Mouse (Mus musculus) left cerebral cortex, adult 6 months (tissue): ENCODE results near the gene Brca1. TPM values are rescaled to one million over a fixed set of nuclear protein-coding genes. Genes with fewer than 3 reads are reported as not detected.

Source experiments
- long read RNA-seq, 2 experiments: library from polyadenylated mRNA; unstranded; transcript quantifications; one replicate each; pipeline ENCODE4 v2.0.0; 2019 to 2020
- polyA plus RNA-seq: library from polyadenylated mRNA; unstranded; fragments of <200 nt; fragmentation: Nextera tagmentation; gene quantifications from 2 replicates; pipeline ENCODE4 v1.2.3, GENCODE M21; 2021

Gene Brca1
- polyA plus RNA-seq, result 0.25 and 0.56 TPM in 2 replicates
- long read RNA-seq, experiment 1, partial matches to known transcripts, result 4 of 13 reads
- long read RNA-seq, experiment 1, other reads (novel, unspliced or antisense), result 9 of 13 reads
- long read RNA-seq, experiment 2, partial matches to known transcripts, result 2 of 3 reads
- long read RNA-seq, experiment 2, other reads (novel, unspliced or antisense), result 1 of 3 reads

GRCm38 (mm10) chr11:101551751-101552475, at the start of gene Brca1, which contains the start of gene Nbr1:
Gene Brca1 (minus strand): TSS chr11:101551955.
Gene Nbr1 (plus strand): TSS chr11:101552149.

GRCm38 (mm10) chr11:101599156-101599555, 47.4 kb upstream of the Brca1 start, which contains the start of gene Gm11634:
Gene Gm11634 (minus strand): TSS chr11:101599256.

GRCm38 (mm10) chr11:101582054-101583035, 30.6 kb upstream of the Brca1 start, which contains the start of gene Tmem106a:
Gene Tmem106a (plus strand): TSS chr11:101582242.

GRCm38 (mm10) chr11:101465869-101466551, 85.7 kb downstream of the Brca1 start, which contains the start of gene Vat1:
Gene Vat1 (minus strand): TSS chr11:101466230.

GRCm38 (mm10) chr11:101464211-101465100, 87.3 kb downstream of the Brca1 start, which contains the start of gene Rnd2:
Gene Rnd2 (plus strand): TSS chr11:101464999.

GRCm38 (mm10) chr11:101448274-101448746, 103.4 kb downstream of the Brca1 start, which contains the start of gene Ifi35:
Gene Ifi35 (plus strand): TSS chr11:101448407.

GRCm38 (mm10) chr11:101442127-101442693, 109.5 kb downstream of the Brca1 start, which contains the start of gene Rpl27:
Gene Rpl27 (plus strand): TSS chr11:101442298.

Other genes starting within 250 kb of the Brca1 start
- 156 and 197 TPM in 2 replicates for gene Becn1, start 249.7 kb downstream of the Brca1 start, polyA plus RNA-seq
- 11.3 and 48.6 TPM in 2 replicates for gene Psme3, start 235.7 kb downstream of the Brca1 start, polyA plus RNA-seq
- 0.15 and 0.30 TPM in 2 replicates for gene Aoc2, start 226.9 kb downstream of the Brca1 start, polyA plus RNA-seq
- gene Aoc3, start 221.3 kb downstream of the Brca1 start, polyA plus RNA-seq, result 0.05 and 0.20 TPM in 2 replicates
- gene G6pc, start 184.4 kb downstream of the Brca1 start, polyA plus RNA-seq, result not detected in 2 replicates
- gene Aarsd1, start 134.3 kb downstream of the Brca1 start, polyA plus RNA-seq, result 68.9 and 83.8 TPM in 2 replicates
- 7.0 and 10.9 TPM in 2 replicates for gene Gm27029, start 127.2 kb downstream of the Brca1 start, polyA plus RNA-seq
- gene Rundc1, start 126.9 kb downstream of the Brca1 start, polyA plus RNA-seq, result 21.0 and 21.8 TPM in 2 replicates
- gene Ptges3l, start 126.6 kb downstream of the Brca1 start, polyA plus RNA-seq, result 7.0 and 7.1 TPM in 2 replicates
- gene Rpl27, start 109.7 kb downstream of the Brca1 start, polyA plus RNA-seq, result 879 and 1,140 TPM in 2 replicates
- 5.2 and 5.3 TPM in 2 replicates for gene Ifi35, start 103.5 kb downstream of the Brca1 start, polyA plus RNA-seq
- 29.1 and 36.8 TPM in 2 replicates for gene Rnd2, start 87.0 kb downstream of the Brca1 start, polyA plus RNA-seq
- 5.8 and 14.4 TPM in 2 replicates for gene Vat1, start 85.7 kb downstream of the Brca1 start, polyA plus RNA-seq
- 41.3 and 42.5 TPM in 2 replicates for gene Nbr1, start 194 bp upstream of the Brca1 start, polyA plus RNA-seq
- gene Tmem106a, start 30.3 kb upstream of the Brca1 start, polyA plus RNA-seq, result 1.8 TPM in 2 replicates
- gene Gm11634, start 47.3 kb upstream of the Brca1 start, polyA plus RNA-seq, result not detected in 2 replicates
- gene Rdm1, start 75.2 kb upstream of the Brca1 start, polyA plus RNA-seq, result 24.5 and 26.6 TPM in 2 replicates
- gene Arl4d, start 113.6 kb upstream of the Brca1 start, polyA plus RNA-seq, result 14.8 and 18.5 TPM in 2 replicates
- 9.5 and 11.4 TPM in 2 replicates for gene Dhx8, start 181.0 kb upstream of the Brca1 start, polyA plus RNA-seq
- gene Etv4, start 233.4 kb upstream of the Brca1 start, polyA plus RNA-seq, result 0.32 and 3.0 TPM in 2 replicates